Mouse (Mus musculus): Measurements from ENCODE around the gene Zfhx3. TPM values are rescaled to one million over a fixed set of nuclear protein-coding genes. Genes with fewer than 3 reads are reported as not detected.
A peak's percentile ranks its signal among the peaks of the same experiment; 100 is the strongest.

The Zfhx3 gene
- total RNA-seq, 2 experiments from 2014 or later: 39.3 to 58.8 TPM

- DNase-seq: no peak
These were observed 75.3 kb downstream of the Zfhx3 start for GRCm38 (mm10) chr8:108017727-108018126.

DNA sequence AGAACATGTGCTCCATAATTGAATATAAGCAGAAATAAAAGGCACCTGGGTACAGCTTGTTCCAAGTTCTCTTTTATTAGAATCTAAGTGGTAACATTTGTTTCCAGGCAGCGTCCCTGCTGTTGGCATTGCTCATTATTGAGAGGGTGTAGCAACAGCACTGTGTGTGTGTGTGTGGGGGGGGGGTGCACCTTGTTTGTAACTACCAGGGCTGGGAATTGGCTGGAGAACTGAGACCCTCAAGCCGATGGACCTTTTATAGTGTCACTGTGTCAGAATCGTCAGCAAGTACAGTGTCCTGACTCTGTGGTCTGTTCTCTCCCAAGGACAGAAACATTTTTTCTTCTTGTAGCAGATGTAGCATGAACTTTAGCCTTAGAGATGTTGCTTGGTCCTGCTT lies 77.2 kb downstream of the Zfhx3 start:
- no peak for DNase-seq

DNA sequence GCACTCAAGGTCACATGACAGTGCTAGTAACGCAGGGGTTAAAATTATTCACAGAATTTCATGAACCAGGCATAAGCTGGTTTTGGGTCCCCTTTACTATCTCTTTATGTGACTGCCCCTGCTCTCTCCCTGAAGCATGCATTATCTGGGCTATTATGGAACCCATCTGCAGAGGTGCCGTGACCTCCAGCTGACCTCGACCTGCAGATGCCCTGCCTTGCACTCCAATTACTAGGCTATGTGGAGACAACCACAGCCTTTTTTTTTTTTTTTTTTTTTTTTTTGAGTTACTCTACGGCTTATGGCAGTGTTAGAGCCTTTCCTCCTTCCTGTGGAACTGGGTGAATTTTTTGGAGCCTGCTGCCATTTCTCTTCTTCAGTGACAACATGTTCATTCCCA lies 80.0 kb downstream of the Zfhx3 start:
- DNase-seq: no peak

DNA sequence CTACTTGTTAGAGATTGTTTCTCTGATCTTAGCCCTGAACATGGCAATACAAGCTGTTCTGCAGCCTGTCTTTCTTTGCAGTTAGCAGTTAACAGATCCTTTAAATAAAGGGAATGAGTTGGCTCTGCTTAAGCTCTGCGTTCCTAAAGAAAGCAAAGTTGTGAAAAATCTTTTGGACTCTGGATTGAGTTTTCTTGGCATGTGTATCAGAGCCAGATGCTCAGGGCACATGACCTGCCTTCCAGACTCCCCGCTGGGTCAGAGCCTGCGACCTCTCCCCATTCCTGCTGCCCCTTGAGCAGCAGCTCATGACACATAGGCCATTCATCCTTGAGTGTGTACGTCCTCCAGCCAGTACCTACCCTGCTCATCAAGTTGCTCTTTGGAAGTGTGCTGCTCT lies 81.9 kb downstream of the Zfhx3 start:
- no peak for DNase-seq

DNA sequence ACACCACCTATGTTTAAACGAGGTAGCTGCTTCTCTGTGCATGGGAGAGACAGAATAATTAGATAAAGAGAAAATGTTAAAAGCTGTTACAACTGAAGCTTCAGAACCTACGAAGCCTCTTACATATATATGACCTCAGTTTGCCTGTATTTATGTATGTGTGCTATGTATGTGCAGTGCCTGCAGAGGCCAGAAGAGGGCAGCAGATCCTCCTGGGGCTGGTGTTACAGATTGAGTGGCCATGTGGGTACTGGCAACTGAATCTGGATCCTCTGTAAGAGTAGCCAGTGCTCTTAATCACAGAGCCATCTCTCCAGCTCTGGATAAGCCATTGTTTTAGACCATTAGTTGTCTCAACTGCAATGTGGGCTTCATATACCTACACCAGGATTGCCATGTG lies 82.8 kb downstream of the Zfhx3 start:
- DNase-seq: no peak

- peak in 1 of 2 experiments; percentile 33 for DNase-seq
These were observed 84.4 kb downstream of the Zfhx3 start for GRCm38 (mm10) chr8:108026557-108027440.

- DNase-seq: peak in 1 of 2 experiments; percentile 12
These were observed 85.1 kb downstream of the Zfhx3 start for GRCm38 (mm10) chr8:108027561-108028025.

DNA sequence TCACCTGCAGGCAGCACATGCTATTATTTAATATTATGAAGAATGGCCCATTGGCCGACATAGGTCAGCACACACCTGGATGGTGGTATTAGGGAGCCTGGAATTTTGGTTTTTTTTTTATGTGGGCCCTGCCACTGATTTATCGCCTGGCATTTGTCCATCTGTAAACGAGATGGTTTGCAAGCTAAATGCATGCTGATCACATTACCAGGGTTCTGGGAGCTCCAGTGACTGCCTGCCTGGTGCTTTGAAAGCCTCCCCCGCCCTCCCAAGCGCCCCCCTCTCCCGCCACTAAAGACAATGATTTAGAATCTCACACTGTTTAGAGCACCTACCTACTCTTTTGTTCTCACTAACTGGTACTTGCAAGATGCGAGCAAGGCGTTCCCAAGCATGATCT lies 86.0 kb downstream of the Zfhx3 start:
- DNase-seq: no peak

GRCm38 (mm10) chr8:108031159-108031558 lies 88.7 kb downstream of the Zfhx3 start:
- no peak for DNase-seq

GRCm38 (mm10) chr8:108034070-108034469 lies 91.6 kb downstream of the Zfhx3 start:
- no peak for DNase-seq

DNA sequence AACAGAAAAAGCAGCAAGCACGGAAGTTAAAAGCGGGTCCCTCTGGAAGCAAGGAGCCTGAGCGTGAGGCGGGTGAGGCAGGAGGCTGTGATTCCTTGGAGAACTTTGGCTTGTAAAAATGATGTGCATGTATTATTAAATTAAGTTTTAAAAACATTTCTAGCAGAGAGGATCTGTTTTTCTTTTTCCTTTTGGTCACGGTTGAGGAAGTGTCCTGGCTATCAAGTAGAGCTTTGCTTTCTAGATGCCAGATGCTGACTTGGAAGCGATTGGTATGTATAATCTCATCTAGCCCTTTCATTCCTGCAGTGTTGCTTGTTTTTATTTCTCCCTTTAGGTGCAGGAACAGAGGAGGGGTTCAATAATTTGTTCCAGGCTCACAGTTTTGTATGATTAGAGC lies 92.3 kb downstream of the Zfhx3 start:
- DNase-seq: no peak

DNA sequence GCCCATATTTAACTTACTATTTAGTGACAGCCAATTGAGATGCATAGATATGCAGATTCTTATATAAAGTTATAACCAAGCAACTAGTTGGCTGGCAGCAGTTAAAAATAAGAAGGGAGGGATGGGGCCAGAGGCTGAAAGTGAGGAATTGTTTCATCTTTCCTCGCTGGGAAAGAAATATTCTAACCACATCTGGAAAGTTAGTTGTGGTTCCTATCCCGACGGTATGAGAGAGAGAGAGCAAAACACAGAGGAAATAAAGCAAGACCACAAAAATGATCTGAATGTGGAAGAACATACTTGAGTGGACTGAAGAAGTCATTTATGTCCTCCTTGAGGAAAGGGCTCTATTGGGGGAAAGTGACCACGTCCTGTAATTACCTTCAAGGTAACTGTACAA lies 101.2 kb downstream of the Zfhx3 start:
- DNase-seq: no peak

DNA sequence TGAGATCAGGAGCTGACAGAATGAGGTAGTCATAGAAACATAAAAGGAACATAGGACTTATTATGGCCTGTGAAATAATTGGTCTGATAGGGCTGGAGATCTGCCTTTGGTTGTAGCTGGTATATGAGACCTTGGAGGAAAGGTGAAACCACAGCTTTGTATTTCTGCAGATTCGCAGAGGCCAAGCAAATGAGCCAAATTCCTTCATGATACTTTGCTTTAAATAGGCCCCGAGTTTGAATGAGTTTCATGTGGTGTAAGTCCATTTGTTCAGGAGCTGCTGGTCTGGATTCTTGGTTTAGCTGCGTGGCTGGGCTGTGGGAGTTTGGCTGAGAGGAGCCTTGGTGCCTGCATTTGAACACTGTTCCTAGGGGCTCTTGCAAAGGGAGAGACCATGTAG lies 101.7 kb downstream of the Zfhx3 start:
- no peak for DNase-seq

DNA sequence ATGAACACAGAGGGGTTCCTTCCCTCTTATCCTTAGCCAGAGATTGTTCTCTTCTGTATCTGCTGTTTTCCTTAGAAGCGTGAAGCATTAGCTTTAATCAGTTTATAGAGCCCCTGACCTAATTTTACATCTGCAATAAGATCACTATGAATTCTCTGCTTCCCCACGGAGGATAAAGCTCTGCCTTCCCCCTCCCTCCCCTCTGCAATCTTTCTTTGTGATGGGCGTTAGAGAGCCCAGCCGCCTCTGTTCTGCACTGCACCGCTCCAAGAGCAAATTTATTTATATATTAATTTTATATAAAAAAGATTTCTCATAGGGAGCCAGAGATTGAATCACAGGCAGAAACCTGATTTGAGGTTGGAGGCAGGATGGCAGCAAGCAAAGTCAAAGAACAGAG lies 113.8 kb downstream of the Zfhx3 start:
- no peak for DNase-seq

- no peak for DNase-seq
These were observed 119.5 kb downstream of the Zfhx3 start for GRCm38 (mm10) chr8:108061972-108062371.

- no peak for DNase-seq
These were observed 124.7 kb downstream of the Zfhx3 start for GRCm38 (mm10) chr8:108067111-108067510.

DNA sequence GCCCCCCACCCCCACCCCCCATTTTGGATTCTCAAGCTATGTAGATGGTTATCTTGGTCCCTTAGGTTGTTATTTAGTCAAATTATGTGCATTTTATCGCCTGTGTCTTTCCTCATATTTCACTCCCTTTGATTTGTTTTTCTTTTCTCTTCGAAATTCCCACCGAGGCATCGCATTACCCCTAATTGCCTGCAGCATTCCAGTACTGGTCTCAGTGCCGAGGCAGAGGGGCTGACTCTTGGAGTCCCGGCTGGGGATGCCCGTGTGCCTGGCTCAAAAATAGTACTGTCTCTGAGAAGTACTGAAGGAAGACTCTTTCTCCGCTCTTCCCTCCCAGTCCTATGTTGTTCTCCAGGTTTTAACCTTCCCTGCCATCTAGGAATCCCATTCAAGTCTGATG lies 125.8 kb downstream of the Zfhx3 start:
- DNase-seq: no peak

GRCm38 (mm10) chr8:108070438-108070837 lies 128.0 kb downstream of the Zfhx3 start:
- no peak for DNase-seq

- DNase-seq: no peak
These were observed 129.8 kb downstream of the Zfhx3 start for GRCm38 (mm10) chr8:108072126-108072746.

DNA sequence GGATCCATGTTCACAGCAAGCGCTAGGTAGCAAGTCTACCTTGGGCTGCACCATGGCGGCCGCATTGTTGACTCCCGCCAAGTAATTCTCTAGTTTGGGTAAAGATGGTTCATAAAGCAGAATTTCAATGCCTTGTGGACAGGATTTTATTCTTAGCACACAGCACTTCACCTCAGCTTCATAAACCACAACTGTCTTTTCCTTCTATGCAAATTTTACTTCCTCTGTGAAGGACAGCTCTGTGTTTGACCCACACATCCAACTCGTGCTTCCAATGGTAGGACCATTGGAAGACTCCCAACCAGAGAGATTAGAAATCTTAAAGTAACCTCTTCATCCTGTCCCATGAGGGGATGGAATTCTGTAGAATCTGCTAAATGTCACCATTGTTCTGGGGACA lies 130.4 kb downstream of the Zfhx3 start:
- no peak for DNase-seq

DNA sequence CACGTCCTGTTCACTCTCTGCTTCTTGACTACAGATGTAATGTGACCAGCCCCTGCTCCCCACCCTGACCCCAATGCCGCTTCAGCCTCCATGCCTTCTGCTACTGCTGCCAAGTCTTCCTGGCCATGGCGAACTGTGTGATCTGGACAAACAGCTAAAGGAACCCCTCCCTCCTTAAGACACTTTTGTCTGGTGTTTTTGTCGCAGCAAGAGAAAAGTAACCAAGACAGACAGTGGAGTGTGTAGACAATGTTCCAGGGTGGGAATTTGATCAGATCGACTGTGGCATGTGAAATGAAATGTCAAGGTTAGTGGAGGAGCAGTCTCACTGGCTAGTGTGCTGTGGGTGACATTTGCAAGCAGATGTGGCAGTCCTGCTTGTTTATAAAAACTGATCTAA lies 132.7 kb downstream of the Zfhx3 start:
- peak; percentile 21 to 26 for DNase-seq

DNA sequence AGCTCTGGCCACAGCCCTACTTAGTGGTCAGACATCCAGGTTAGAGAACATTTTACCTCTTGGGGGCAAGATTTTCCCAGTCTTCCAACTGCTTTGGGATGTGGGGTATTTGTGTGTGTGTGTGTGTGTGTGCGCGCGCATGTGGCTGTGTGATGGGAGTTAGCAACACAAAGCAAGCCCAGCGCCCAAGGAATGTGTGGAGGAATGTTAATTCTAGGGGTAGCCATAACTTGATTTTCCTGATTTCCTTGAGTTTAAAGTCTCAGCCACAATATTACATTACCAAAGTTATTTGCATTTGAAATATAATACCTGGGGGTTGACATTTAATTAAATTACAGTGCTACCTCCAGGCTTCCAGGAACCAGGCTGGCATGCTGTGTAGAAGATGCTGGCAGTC lies 136.3 kb downstream of the Zfhx3 start:
- DNase-seq: no peak

DNA sequence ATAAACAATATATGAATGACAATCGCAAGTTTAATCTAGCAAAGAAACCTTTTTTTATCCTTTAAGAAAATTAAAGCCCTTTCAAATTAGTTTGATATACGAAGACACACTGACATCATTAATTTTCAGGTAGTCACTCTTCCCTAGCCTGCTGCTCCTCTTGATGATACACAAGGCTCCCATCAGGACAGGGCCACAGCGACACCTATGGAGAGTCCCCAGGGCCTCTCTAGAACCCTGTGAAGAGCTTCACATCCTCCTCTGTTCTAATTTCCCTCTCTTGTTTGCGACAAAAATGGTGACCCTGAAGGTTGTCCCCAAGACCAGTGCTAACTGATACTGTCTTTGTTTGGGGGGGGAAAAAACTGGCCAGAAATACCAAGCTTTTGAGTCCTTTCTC lies 144.5 kb downstream of the Zfhx3 start:
- DNase-seq: peak; percentile 50 to 60

- DNase-seq: no peak
These were observed 147.2 kb downstream of the Zfhx3 start for GRCm38 (mm10) chr8:108089632-108090031.

All from adrenal gland, postnatal 36 days (tissue).